Mouse (Mus musculus): ENCODE data around the gene Ncoa6. TPM values are rescaled to one million over a fixed set of nuclear protein-coding genes. Genes with fewer than 3 reads are reported as not detected.
A peak's percentile ranks its signal among the peaks of the same experiment; 100 is the strongest.

Ncoa6 gene
- polyA plus RNA-seq, 1 experiment, result 38.7 TPM

DNA sequence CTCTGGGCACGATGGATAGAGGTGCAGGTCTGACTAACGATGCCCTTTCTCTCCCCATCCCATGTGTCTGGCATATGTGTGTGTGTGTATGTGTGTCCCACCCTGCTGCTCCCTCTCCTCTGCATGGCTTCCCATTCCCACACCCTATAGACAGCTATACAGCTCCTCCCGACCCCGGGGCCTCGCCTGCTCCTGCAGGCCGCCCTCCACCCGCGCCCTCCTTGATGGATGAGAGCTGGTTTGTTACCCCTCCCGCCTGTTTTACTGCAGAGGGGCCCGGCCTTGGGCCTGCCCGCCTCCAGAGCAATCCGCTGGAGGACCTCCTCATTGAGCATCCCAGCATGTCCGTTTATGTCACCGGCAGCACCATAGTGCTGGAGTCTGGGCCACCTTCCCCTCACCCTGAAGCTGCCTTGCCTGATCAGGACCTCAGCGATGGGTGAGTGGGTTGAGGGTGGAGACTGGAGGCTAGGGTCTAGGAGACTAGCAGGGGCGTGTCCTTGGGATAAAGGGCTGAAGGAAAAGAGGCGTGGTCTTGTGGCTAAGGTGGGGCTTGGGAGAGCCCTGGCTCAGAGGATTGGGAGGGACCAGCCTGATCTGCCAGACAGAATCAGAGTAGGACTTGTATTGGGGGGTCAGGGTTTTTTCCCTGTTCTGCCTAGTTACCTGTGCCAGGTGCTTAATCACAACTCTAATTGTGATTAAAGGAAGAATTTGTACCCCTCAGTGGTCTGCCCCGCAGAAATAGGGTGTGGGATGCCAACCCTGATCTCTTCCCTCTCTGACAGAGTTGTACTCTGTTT is 87.8 kb downstream of the Ncoa6 start:
- Histone ChIP-seq H3K4me1 (ENCODE audit: control insufficient read depth, insufficient read depth, low read length) (peaks cover 15% of the 10 kb centered on the region), H3K27ac (ENCODE audit: insufficient read depth, low read depth, low read length) (no peak overlapping the region), H3K4me3 (ENCODE audit: insufficient read depth, low read length) (no peak overlapping the region)
- TF ChIP-seq POLR2A (IDR thresholded peaks at IDR 0.05; ENCODE audit: borderline replicate concordance, low read depth, low read length) (no peak), CTCF (IDR thresholded peaks at IDR 0.05; ENCODE audit: low read depth, low read length) (no peak)

DNA sequence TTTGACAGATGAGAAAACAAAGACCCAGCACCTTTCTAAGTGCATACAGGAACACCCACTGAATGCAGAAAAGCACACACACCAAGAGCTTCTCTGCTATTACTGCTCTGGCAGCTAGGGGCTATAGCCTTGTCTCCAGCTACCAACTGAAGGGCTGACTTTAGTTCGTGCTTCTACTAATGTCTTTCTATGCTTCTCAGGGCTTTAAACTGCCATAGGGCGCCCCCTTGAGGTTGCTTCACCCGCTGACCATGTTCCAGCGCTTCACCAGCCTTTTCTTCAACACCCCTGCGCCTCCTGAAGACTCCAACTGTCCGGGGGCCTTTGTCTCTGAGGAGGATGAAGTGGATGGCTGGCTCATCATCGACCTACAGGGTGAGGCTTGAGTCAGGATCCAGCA is 88.6 kb downstream of the Ncoa6 start:
- Histone ChIP-seq H3K4me3 (ENCODE audit: insufficient read depth, low read length) (no peak overlapping the region), H3K4me1 (ENCODE audit: control insufficient read depth, insufficient read depth, low read length) (peaks cover 15% of the 10 kb centered on the region), H3K27ac (ENCODE audit: insufficient read depth, low read depth, low read length) (no peak overlapping the region)
- no peak for TF ChIP-seq POLR2A (IDR thresholded peaks at IDR 0.05; ENCODE audit: borderline replicate concordance, low read depth, low read length)
- peak; percentile 78 for TF ChIP-seq CTCF (IDR thresholded peaks at IDR 0.05; ENCODE audit: low read depth, low read length)

DNA sequence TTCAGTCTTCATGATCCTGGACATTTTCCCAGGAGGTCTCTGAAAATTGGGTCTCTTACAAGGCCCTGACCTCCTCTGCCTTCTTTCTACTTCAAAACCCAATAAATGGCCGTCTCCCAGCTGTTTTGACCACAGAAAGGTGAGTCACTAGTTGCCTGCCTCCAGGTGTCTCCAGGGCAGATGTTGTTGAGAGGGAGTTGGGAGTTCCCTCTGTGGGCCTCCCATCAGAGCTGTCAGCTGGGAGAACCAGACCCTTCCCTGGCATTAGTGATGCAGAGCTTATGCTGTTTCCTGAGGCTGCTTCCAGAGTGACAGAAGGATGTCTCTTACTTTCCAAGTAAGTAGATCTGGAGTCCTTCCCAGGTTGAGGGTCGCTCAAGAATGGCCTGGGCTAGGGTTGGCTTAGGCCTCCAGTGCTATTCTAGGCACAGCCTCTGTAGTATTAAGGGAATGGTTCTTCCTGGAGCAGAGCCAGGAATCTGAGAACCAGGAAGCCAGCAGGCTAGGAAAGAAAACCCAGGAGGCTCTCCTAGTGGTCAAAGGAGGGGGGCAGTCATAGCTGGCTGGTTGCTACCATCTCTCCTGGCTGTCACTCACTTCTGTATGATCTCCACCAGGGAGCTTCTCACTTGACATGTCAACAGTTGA is 90.8 kb downstream of the Ncoa6 start:
- Histone ChIP-seq H3K27ac (ENCODE audit: insufficient read depth, low read depth, low read length) (no peak overlapping the region), H3K4me3 (ENCODE audit: insufficient read depth, low read length) (no peak overlapping the region), H3K4me1 (ENCODE audit: control insufficient read depth, insufficient read depth, low read length) (peaks cover 15% of the 10 kb centered on the region)
- TF ChIP-seq POLR2A (IDR thresholded peaks at IDR 0.05; ENCODE audit: borderline replicate concordance, low read depth, low read length) (no peak), CTCF (IDR thresholded peaks at IDR 0.05; ENCODE audit: low read depth, low read length) (no peak)

DNA sequence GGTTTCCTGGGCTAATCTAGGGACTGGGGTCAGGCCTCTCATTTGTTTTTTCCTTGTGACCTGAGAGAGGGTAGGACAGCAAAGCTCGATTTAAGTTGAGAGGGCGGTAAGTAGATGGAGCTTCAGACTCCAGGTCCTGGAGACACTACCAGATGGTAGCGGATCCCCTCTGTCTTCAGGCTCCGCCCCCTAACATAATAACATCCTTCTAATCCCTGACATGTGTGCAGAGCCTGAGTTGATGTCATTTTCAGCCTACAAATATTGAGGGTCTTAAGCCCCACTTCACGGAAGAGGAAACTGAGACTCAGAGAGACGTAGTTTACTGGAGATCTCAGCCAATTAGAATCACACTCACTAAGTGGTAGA is 91.4 kb downstream of the Ncoa6 start:
- TF ChIP-seq CTCF (IDR thresholded peaks at IDR 0.05; ENCODE audit: low read depth, low read length) (no peak), POLR2A (IDR thresholded peaks at IDR 0.05; ENCODE audit: borderline replicate concordance, low read depth, low read length) (no peak)
- peak overlapping the region; percentile 34; the same call in 1 of the 2 replicates for H3K27ac ChIP-seq (ENCODE audit: insufficient read depth, low read depth, low read length)
- H3K4me3 ChIP-seq (ENCODE audit: insufficient read depth, low read length), result peak overlapping the region; percentile 76

DNA sequence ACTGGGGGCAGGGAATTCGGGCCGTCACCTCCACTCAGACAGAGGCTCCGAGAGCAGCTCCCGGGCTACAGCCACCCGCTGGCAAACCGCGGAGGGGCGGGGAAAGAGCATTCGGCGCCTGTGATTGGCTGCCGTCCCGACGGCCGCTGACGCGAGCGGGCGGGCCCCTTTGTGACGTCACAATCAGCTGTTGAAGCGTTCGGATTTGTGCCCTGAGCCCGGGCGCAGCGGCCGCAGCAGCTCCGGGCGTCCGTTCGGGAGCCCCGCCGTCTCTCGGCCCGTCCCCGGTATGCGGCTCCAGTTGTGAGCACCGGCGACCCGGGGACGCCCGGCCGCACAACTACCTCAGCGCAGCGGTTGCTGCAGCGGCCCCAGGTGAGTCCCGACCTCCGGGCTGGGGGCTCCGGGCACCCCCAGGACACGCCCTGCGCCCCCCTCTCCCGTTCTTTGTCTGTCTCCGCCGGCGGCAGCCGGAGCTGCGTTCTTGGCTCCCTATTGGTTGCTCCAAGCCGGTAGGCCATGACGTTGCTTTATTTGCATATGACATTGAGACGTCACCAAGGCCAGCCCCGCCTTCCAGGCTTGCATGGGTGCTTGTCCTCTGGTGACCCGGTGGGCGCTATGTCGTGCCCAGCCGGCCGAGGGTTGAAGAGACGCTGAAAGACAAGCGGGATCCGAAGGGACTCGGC is 91.9 kb downstream of the Ncoa6 start:
- H3K4me1 ChIP-seq (ENCODE audit: control insufficient read depth, insufficient read depth, low read length), result peaks cover 15% of the 10 kb centered on the region
- peak overlapping the region; percentile 76 for H3K4me3 ChIP-seq (ENCODE audit: insufficient read depth, low read length)
- peak overlapping the region; percentile 90 for H3K27ac ChIP-seq (ENCODE audit: insufficient read depth, low read depth, low read length)
- no peak for TF ChIP-seq POLR2A (IDR thresholded peaks at IDR 0.05; ENCODE audit: borderline replicate concordance, low read depth, low read length)
- TF ChIP-seq CTCF (IDR thresholded peaks at IDR 0.05; ENCODE audit: low read depth, low read length), result no peak

More for the DNA sequence above, 91.4 kb downstream of the Ncoa6 start:
- peaks cover 15% of the 10 kb centered on the region for H3K4me1 ChIP-seq (ENCODE audit: control insufficient read depth, insufficient read depth, low read length)

DNA sequence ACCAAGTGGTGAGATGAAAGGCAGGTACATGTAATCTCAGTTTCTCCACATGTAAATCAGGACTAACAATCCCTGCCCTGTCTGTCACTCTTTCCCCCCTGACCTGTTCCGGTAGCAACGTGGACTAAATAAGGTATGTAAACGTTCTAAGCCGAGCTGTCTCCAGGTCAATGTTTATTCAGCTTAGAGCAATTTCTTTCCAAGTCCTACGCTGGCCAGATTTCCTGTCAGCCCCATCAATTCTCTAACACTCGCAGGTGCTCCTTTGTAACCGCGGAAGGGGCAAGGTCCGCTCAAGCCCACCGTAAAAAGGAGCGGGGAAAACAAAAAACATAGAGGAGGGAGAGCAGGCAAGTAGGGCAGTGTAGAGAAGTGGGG is 92.6 kb downstream of the Ncoa6 start:
- Histone ChIP-seq H3K4me3 (ENCODE audit: insufficient read depth, low read length) (peak overlapping the region; percentile 76), H3K27ac (ENCODE audit: insufficient read depth, low read depth, low read length) (no peak overlapping the region), H3K4me1 (ENCODE audit: control insufficient read depth, insufficient read depth, low read length) (peaks cover 15% of the 10 kb centered on the region)
- TF ChIP-seq POLR2A (IDR thresholded peaks at IDR 0.05; ENCODE audit: borderline replicate concordance, low read depth, low read length), result no peak
- TF ChIP-seq CTCF (IDR thresholded peaks at IDR 0.05; ENCODE audit: low read depth, low read length), result no peak

DNA sequence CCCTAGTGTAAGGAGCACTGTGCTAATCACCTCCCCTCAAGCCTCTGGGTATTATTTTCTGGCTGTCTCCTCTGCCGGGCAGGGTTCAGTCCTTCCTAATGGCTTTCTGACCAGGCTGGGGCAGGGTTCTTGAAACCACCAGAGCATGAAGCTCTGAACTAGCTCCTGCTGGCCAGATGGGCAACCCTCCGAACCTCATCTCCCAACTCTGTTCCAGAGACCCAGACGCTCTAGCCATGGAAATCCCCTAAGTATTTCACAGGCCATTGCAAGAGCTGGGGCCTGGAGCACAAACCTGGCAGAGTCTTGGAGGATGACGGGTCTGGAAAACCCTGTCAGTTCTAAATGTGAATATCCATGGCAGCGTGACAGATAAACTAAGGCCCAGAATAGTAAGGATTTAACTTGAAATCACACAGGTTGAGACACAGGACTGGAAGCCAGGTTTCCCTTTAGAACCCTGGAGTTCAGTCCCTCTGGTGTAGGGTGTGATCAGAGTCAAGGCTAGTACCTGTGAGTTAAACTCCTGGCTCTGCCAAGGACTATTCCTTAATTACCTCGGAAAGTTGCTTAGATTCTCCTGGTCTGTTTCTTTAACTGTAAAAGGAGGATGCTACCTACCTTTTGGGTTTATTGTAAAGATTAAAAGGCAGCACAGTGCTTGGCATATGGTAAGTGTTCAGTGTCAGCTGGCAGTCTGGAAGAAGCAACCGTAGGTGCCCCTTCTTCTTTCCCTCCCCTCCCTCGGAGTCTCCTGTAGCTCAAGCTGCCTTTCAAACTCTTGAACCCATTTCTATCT is 93.2 kb downstream of the Ncoa6 start, which contains the start of gene Trp53inp2:
TSS of gene Trp53inp2 (plus strand) at position 799 of the 799 bp plus-strand sequence.
- Histone ChIP-seq H3K27ac (ENCODE audit: insufficient read depth, low read depth, low read length) (peak within 1 kb of the TSS; percentile 90), H3K4me3 (ENCODE audit: insufficient read depth, low read length) (peak within 1 kb of the TSS; percentile 76), H3K4me1 (ENCODE audit: control insufficient read depth, insufficient read depth, low read length) (peaks cover 15% of the 10 kb centered on the region)
- no peak for TF ChIP-seq POLR2A (IDR thresholded peaks at IDR 0.05; ENCODE audit: borderline replicate concordance, low read depth, low read length)
- TF ChIP-seq CTCF (IDR thresholded peaks at IDR 0.05; ENCODE audit: low read depth, low read length), result no peak

DNA sequence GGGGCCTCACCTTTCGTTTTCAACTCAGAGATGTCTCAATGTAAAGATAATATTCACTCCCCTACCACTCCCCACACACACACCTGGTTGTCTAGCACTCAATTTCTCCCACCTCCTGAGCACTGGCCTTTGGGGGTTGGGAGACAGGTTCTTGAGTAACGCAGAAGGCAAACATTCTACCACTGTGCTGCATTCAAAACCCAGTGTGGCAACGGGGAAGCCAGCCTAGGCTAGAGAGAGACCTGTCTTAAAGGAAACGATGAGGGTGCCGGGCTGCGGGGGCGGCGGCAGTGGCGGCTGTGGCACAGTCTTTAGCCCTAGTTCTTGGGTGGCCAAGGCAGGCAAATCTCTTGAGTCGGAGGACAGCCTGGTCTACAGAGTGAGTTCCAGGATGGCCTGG is 97.5 kb downstream of the Ncoa6 start:
- Histone ChIP-seq H3K4me3 (ENCODE audit: insufficient read depth, low read length) (no peak overlapping the region), H3K4me1 (ENCODE audit: control insufficient read depth, insufficient read depth, low read length) (peaks cover 21% of the 10 kb centered on the region), H3K27ac (ENCODE audit: insufficient read depth, low read depth, low read length) (no peak overlapping the region)
- no peak for TF ChIP-seq POLR2A (IDR thresholded peaks at IDR 0.05; ENCODE audit: borderline replicate concordance, low read depth, low read length)
- no peak for TF ChIP-seq CTCF (IDR thresholded peaks at IDR 0.05; ENCODE audit: low read depth, low read length)

DNA sequence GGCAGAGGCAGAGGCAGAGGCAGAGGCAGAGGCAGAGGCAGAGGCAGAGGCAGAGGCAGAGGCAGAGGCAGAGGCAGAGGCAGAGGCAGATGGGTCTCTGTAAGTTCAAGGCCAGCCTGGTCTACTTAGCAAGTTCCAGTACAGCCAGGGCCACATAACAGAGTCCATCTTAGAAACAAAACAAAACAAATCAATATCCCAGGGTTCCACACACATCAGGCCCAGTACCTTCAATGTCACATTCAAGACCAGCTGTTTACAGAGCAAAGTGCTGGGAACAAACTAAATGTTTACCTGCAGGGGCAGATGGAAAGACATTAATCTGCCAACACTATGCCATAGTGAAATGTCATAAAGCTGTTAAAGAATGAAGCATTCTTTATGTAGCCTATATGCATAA is 99.2 kb downstream of the Ncoa6 start:
- peaks cover 25% of the 10 kb centered on the region for H3K4me1 ChIP-seq (ENCODE audit: control insufficient read depth, insufficient read depth, low read length)
- no peak overlapping the region for H3K4me3 ChIP-seq (ENCODE audit: insufficient read depth, low read length)
- no peak overlapping the region for H3K27ac ChIP-seq (ENCODE audit: insufficient read depth, low read depth, low read length)
- TF ChIP-seq CTCF (IDR thresholded peaks at IDR 0.05; ENCODE audit: low read depth, low read length) (no peak), POLR2A (IDR thresholded peaks at IDR 0.05; ENCODE audit: borderline replicate concordance, low read depth, low read length) (no peak)

All from bone marrow macrophage, adult 2 months (primary cell).